Mouse (Mus musculus) cortical plate, adult 2 months (tissue): ENCODE measurements around the gene Pakap.

ENCODE experiments used
- CTCF ChIP-seq: fragments of 200-500 bp; IDR thresholded peaks from 2 replicates; pipeline ENCODE4 v1.5.1; 2011; ENCODE audit warnings: mild to moderate bottlenecking, control low read depth, low read length; ENCODE audit not compliant: insufficient read depth; ENCODE audit errors: extremely low read depth
- POLR2A ChIP-seq: fragments of 200-500 bp; IDR thresholded peaks from 2 replicates; pipeline ENCODE4 v1.6.1; 2011; ENCODE audit warnings: mild to moderate bottlenecking, low read length, control low read depth; ENCODE audit not compliant: insufficient read depth; ENCODE audit errors: extremely low read depth

GRCm38 (mm10) chr4:57656388-57656787 is 88.4 kb downstream of the Pakap start:
- TF ChIP-seq POLR2A: no peak
- TF ChIP-seq CTCF: no peak
